Mouse (Mus musculus) spleen, adult 18-20 months (tissue): ENCODE results near the gene Cav2.

Experiments
- DNase-seq, 2 experiments: peaks; one replicate each; pipeline ENCODE4 v3.0.0; 2022; ENCODE audit warnings: mixed read lengths in 2 of 2

Cav2 gene

GRCm38 (mm10) chr6:17314659-17315616 is 34.0 kb downstream of the Cav2 start:
- DNase-seq = no peak

GRCm38 (mm10) chr6:17316294-17317166 is 35.5 kb downstream of the Cav2 start:
- no peak for DNase-seq

GRCm38 (mm10) chr6:17317167-17317524 is 36.2 kb downstream of the Cav2 start:
- DNase-seq = no peak

GRCm38 (mm10) chr6:17317944-17318343 is 37.0 kb downstream of the Cav2 start:
- DNase-seq = no peak

GRCm38 (mm10) chr6:17321976-17322375 is 41.0 kb downstream of the Cav2 start:
- DNase-seq = no peak

- no peak for DNase-seq
Observed at GRCm38 (mm10) chr6:17327216-17327615, 46.2 kb downstream of the Cav2 start.

GRCm38 (mm10) chr6:17329801-17330200 is 48.8 kb downstream of the Cav2 start:
- DNase-seq = no peak

- no peak for DNase-seq
Observed at GRCm38 (mm10) chr6:17337724-17338123, 56.7 kb downstream of the Cav2 start.
